Mouse (Mus musculus) cerebellum, adult (tissue): ENCODE measurements around the gene Rgcc.

Experiments
- ATAC-seq: cut with Nextera tagmentation; 2 replicates; pipeline ENCODE4 v1.9.2; 2017; ENCODE audit warnings: mild to moderate bottlenecking, moderate library complexity, mixed read lengths; ENCODE audit not compliant: insufficient number of reproducible peaks, low FRiP score, low TSS enrichment

Rgcc gene

DNA sequence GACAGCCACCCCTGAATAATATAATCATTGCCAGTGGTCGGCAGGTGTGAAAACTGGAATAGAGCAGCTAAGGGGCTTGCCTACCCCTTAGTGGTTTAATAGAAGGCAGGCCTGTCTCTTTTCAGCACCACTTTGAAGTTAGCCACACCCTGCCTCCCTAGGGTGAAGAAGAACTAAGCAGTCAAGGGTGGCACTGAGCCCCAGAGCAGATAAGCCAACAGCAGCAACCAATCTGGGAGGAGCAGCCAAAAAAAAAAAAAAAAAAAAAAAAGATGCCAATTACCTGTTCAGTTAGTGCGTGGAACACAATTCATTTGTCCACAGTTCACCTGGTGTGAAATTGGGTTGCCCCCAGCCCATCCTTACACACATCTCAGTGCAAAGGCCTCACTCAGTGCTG lies 1.7 kb upstream of the Rgcc start:
- no peak for ATAC-seq

DNA sequence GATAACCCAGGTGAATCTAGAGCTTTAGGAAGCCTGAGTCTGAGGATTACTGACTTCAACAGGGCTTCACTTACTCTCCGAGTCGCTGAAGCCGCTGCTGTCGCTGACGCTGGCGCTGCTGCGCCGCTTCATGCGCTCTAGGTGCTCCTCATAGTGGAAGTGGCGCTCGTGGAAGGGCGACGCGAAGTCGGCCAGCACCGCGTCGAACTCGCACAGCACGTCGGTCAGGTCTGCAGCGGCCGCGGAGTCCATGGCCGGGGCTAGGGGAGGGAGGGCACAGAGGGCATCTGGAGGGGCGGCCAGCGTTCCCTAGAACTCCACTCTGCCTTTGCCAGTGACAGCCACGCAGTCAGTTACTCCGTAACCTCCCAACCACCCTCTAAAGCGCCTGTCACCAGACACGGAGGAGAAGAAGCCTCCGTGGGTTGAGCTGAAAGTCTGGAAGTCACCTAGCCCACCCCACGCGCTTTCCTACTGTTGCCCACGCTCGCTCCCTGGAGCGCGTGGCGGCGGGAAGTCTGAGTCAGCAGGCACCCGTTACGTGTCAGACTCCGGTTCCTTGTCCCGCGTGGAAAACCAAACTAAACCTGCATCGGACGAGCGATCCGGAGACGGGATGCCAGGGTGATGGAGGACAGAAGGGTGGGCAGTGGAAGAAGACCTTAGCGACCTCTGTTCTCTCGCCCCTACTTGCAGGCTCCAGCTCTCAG lies 649 bp downstream of the Rgcc start:
- ATAC-seq = peak; percentile 8; the same call in 1 of the 2 replicates

DNA sequence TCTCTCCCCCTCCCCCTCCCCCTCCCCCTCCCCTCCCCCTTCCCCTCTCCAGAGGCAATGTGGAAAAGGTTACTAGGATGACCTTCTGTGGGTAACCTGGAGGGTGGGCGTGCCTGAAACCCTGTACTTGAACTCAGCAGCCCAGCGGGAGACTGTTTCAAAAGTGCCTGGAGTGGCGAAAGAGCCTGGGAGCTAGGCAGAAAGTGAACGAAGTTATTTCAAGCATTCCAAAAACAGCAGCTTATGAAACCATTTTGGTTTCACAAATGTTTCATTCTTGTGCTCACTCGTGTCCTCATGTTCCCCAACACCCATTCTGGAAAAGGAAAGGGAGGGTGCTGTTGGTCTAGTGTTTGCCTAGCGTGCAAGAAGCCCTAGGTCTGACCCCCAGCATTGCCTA lies 1.6 kb downstream of the Rgcc start:
- ATAC-seq = no peak

DNA sequence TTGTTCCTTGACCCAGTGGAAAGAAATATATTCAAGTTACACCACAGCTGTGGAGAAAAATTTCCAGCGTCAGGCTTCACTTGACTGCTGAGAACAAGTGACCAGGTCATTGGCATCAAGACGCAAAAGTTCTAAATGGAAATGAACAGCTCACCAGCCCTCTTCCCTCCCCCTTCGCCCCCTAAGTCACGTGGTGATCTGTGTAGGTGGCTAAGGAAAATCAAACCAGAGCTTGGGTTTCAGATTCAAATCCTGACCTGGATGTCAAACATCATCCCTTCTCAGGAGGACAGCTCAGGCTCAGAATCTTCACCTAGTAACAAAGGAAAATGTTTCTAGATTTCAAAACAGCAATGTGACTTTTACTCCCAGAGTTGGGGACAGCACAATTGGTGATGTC lies 2.2 kb downstream of the Rgcc start:
- ATAC-seq = no peak

DNA sequence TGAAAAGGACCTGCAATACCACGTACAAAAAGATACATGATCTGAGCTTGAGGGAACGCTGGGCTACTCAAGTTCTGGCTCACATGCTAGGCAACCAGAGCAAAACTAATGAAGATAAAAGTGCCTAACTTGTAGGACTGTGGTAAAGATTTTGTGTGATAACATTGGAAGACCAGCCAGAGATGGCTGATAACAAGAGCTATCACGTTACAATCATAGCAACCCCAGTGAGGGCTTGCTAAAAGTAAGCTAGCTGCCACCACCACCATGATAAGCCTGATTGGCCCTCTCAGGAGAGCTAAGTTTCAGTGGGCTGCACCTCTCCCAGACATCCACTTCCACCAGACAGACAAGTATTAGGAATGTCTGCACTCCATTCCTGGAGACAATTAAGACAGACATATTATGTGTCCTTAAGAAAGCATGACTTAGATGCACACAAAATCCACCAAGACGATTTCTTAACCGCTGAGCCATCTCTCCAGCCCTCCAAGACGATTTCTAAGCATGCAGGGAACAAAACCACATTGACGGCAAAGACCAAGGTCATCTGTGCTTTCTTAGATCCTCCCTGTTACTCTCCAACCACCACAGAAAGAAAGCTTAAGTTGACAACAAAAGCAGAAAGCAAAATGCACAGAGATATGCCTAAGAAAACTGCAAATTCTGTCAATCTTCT lies 3.0 kb downstream of the Rgcc start:
- ATAC-seq = no peak

DNA sequence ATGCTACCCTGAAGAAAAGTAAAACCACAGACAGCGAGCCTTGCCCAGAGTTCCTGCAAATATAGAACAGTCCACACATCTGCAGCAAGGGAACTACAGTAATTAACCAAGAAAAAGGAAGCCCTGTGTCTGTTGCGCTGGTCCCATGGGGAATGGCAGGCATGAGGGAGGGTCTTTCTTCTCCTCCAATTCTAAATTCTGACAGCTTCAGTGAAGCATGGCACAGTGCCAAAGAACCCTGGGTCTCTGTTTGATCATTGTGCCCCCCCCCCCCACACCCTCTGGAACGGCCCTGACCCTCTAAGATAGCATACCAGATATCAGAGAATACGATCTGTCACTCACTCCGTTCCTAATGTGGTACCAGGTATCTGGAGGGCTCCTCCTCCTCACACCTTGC lies 4.6 kb downstream of the Rgcc start:
- no peak for ATAC-seq

DNA sequence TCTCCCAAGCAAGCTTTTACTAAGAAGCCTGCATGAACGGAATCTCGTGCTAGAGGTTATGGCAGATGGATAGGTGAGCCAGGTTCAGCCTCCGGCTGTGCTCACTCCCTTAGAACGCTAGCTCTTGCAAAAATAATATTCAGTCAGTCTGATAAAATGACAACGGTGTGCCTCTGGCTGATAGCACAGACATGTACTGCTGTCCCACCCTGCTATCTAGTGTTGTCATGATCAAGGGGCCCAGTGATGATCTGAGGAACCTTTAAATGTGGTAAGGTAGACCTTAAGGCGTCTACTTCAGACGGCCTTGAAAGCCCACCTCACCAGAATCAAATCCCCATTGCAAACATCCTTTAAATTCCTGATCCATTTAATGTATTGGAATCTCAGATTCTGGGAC lies 5.2 kb downstream of the Rgcc start:
- ATAC-seq = no peak

DNA sequence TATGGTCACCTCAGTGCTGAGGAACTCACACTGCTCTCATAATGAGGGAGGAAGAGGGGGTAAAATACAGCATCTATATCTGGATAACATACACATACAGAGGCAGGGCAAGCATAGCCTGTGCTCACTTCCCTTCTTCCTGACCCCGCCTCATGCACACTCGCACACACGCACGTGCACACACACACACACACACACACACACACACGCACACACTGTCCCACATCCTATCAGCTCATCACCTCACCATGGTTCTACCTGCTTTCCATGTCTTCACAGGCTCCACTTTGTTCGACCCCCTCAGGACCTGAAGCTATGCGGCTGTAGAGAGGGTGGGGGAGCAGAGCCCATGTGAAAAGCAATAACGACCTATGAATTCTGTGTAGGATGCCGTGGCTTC lies 5.9 kb downstream of the Rgcc start:
- no peak for ATAC-seq

DNA sequence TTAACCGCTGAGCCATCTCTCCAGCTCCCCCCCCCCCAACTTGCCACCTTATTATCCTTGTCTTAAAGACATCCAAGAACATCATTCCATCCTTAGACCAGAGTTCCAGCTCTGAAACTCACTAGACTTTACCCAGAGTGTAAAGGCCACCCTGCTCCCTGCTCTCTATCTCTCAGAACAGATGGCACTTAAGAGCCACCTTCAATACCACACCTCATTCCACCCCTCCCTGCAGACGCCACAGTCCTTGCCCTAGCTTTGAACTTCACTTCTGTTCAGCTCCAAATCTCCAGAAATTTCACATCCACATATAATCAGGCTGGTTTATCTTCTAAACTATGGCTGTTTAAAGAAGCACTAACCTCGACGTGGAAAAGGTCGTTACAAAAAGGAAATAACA lies 6.5 kb downstream of the Rgcc start:
- no peak for ATAC-seq

DNA sequence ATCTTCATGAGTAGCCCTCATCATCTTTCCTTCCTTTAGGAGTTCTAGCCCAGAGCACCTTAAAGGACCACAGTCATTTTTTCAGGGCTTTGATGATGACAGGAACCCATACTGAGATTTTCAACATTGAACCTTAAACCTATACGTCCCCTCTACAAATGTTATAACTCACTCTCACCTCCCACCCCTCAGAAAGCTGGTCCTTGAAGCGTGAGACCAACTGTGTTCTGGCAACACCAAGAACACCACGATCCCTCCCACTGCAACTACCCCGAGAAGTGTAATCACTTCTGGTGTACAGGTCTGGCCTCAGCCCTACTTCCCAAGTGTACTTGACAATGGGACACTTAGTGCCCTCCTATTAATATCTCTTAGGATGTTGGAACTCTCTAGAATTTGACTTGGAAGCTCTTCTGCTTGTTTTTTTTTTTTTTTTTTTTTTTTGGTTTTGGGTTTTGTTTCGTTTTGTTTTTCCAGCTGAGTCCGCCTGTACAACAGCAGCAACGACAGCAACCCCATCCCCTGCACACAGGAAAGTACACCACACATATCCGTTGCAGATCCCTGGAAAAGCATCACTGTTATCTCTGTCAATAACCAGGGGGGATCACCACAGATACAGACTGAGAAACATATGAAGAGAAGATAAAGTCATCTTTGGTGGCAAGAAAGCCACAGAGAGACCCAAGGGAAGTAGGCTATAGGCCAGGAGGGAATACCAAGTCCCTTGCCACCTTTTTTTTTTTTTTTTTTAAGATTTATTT lies 7.2 kb downstream of the Rgcc start:
- ATAC-seq = no peak

DNA sequence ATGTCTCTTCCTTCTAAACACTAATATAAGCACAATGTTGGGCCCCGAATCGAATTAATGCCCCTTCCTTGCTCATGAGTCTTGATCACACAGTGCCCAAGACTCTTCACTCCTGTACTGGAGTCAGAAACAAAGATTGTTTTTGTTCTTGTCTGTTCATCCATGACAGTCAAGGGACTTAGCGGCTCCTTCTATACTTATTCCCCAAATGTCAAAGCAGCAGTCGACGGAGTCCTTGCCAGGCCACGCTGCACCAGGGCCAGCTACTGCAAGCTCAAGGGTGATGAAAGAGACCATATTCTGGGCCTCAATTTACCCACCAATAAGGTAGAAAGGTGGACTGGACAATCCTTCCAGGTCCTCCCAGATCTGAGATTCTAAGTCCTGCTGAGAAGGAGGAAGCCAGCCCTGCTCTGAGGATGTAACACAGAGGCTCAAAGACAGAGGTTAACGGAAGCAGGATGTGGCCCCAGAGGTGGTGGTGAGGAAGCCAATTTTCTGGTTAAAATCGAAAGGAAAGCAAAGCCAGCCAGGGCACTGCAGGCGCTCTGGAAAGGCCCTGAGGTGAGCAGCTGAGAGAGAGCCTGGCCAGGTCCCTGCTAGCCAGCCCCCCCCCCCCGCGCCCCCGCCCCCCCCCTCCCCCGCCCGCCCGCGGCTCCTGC lies 8.2 kb downstream of the Rgcc start:
- peak; percentile 38; the same call in 1 of the 2 replicates for ATAC-seq

DNA sequence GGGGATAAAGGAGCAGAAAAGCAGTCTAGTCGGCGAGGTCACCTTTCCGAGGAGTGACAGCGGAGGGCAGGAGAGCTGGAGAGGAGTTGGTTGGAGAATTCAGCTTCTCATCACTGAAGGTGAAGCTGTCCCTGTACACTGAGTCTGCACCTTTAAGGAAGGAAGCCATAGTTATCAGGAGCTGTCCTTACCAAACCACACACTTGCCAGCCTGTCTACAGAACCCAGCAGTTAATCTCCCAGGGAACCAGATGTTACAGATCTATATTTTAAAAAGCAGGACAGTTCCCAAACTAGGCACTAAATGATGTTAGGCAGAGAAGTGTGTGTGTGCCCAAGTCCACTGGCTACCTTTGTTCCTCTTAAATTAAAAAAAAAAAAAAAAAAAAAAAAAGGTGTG lies 9.8 kb downstream of the Rgcc start:
- ATAC-seq = no peak

DNA sequence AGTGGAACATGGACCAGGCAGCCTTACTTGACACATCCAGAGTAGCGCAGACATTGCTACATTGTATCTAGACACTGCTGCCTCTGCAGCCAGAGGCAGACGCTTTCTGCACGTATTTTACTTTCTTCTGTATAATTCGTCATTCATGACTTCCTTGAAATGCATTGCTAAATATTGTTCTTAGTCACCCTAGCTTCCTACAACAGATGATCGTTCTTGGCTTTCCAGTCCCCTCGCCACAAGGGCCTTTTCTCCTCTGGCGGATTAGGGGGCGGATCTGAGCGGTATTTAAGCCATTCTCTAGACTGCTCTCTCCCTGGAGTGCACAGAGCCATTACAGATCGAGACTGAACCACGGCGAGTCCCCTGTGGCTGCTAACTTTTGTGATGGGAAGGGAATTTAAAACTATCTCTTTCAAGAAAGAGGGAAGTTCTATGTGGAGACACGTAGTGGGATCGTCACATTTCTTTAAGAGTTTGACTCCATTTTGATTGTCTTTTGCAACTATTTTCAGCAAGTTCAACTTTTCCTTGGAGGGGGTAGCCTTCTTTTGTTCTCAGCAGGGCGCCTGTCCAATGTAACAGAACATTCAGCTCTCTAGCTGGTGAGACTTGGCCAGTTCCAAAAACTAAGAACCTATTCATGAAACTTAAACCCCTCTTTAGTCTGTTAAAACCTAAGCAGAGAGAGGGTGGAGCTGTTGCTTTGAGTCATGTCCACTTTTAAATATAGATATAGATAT lies 10.6 kb downstream of the Rgcc start:
- no peak for ATAC-seq

DNA sequence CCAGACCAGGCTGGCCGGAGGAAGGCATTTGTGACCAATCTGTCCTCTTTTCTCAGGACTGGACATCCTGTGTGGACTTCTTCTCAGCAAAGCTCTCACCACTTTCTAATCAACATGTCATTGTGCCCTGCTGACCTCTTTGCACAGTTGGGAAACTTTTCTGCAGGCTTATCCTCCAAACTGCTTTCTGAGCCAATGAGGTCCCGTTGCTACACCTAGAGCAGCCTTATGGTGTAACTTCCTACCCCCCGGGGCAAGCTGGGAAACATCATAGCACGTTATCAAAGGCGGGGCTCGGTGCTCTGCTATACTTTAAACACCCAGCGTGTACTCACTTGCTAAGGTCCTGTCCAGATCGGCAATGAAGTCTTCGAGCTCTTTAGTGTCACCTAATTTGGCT lies 11.5 kb downstream of the Rgcc start:
- no peak for ATAC-seq

DNA sequence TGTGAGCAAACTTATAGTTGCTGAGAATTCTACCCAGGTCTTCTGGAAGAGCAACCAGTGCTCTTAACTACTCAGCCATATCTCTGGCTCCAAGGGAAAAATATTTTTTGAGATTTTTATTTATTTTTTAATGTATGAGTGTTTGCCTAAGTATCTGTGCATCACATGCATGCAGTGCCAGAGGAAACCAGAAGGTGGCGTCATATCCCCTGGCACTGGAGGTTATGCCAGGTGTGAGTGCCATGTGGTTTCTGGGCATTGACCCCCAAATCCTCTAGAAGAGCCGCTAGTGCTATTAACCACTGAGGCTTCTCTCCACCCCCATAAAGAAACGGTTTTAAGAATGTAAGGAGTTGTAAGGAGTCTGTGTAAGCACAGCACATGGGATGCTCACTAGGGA lies 13.2 kb downstream of the Rgcc start:
- no peak for ATAC-seq

DNA sequence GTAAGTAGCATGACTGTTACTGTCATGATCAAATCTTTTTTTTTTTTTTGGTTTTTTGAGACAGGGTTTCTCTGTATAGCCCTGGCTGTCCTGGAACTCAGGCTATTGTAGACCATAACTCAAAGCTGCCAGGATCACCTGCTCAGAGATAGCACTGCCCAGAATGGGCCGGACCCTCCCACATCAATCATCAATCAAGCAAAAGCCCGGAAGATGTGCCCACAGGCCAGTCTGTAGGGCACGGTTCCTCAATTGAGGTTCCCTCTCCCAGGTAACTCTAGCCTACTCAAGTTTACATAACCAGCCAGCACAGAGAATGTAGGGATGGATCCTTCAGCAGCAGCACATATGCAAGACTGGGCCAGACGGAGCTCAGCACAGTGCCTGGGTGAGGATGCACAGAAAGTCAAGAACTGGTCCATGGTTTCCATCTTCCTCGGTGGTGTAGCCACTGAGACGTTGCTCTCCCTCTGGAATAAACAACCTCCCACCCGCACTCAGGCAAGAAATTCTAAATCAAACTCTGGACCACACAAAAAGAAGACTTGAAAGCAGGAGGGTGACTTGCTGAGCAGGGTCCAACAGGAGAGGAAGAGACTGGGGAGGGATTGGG lies 14.1 kb downstream of the Rgcc start:
- no peak for ATAC-seq

DNA sequence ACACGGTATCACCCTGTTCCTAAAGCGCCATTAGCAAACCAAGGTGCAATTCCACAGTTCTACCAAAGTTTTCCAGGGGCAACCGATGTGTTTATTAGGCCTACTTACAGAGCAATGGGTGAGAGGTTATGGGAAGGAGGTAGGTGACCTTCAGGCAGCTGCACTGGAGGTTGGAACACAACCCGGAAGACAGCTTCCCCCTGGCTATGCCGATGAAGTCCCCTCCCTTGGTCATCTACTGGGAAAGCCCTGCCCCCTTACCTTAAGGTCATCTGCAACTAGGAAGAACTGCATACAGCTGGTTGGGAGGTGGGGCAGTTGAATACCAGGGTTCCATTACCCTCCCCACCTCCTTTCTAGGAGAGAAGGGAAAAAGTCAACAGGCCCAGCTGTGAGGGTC lies 15.9 kb downstream of the Rgcc start:
- no peak for ATAC-seq

DNA sequence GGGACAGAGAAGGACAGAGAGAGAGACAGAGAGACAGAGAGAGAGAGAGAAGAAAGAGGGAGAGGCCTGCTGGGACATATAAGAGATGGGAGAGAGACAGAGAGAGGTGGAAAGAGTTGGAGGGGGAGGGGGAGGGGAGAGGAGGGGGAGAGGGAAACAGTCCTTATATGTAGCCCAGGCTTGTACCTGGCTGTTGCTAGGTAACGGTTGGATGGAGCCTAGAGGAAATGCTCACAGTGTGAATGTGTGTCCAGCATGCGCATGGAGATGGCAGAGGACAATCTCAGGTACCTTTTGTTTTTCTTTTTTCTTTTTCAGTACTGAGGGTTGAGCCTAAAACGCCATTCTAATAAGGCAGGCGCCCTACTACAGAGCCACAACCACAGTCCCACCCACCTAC lies 16.8 kb downstream of the Rgcc start:
- ATAC-seq = no peak

DNA sequence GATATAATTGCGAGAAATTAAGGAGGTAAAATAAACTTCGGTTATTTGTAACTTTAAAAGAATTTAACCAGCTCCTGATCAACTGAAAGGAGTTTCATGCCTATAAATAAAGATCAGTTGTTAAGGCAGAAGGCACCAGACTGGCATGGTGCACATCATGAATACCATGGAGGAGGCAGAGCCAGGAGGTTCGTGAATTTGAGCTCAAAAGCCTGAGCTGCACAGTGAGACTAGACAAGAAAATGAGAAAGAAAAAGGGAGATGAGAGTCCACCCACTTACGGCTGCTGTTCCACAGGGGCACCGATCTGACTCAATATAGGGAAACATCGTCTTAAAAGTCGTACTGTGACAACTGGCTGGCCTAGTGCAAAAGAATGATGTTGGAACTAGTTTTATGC lies 17.5 kb downstream of the Rgcc start:
- ATAC-seq = no peak
